Mouse (Mus musculus): ENCODE measurements around the gene Cavin4.

The Cavin4 gene

DNA sequence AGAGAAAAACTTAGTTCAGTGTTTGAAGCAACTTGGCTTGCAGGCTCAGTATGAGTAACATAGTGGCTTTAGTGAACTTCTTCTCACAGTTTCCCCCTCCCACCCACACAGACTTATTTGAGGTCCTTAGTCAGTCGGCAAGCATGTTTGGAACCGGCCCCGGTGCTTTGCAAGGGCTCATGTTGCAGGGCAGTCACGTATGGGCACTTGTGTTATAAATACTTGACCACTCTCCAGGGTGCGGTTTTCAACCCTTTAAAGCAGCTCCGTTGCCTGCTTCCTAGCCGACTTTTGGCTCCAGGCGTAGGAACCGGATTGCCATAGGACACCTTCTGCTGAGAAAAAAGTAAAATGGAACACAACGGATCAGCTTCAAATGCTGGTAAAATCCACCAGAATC, at the start of gene Cavin4:
Gene Cavin4, plus strand, starts transcription at position 244 of the 400 bp plus-strand sequence.
- no peak for DNase-seq (ENCODE audit: low spot score)

DNA sequence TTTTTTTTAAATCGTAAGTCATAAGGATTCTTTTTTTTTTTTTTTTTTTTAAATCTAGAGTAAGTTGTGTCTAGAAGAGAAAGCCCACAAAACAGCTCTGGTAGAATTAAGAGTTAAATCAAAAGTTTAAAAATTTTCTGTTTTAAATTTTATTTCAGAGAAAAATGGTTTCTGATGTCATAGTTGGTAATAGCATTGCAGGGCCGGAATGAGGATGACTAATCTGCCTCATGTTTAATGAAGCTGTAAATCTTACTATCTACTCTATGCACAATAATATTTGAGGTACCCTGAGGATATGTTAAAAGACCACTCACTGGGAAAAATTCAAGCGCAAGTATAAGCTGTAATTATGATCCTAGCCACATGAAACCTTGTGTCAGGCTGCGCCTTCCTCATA, 47.8 kb upstream of the Cavin4 start:
- no peak for DNase-seq (ENCODE audit: low spot score)

DNA sequence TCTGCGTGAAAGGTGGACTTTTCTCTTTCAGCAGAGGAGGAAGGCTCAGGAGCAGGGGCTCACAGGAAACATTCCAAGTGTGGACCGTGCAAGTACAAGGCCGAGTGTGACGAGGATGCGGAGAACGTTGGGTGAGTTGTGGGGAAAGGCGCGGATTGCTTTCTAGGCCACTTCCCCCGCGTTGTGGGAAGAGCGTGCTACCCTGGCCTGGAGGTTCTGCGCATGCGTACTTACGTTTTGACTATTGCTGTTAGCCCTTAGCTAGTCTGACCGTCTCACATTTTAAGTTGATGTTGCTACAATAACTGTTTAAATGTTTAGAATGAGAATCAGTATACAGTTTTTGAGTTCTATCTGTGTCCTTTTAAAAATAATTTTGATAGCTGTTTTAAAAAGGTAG, 46.1 kb upstream of the Cavin4 start:
- no peak for DNase-seq (ENCODE audit: low spot score)

DNA sequence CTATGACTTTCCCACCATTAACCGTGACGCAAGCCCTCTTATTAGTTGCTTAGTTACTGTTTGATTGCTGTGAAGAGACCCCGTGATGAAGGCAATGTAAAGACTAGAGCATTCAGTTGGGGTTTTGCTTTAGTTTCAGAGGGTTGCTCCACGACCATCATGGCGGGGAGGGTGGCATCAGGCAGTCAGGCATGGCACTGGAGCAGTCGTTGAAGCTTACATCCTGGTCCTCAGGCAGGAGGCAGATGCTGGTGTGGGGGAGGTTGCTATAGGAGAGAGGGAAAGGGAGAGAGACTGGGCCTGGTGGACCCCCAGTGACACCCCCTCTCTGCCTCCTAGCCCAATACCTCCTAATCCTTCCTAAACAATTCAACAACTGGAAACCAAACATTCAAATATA, 43.2 kb upstream of the Cavin4 start:
- DNase-seq (ENCODE audit: low spot score) = no peak

DNA sequence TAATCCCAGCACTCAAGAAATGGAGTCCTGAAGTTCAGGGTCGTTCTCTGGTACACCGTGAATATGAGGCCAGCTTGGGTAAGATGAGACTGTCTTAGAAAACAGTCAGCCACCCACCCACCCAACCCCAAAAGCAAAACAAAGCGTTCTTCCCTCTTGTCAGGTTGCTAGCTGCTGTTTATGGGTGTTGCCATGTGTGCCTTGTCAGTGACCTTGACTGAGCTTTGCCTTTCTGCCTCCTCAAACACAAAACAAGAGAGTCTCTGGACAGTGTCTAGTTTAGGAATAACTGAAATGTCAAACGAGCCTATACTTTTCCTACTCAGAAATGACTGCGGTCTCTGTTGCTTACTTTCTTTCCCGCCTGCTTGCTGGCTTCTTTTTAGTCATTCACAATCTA, 41.1 kb upstream of the Cavin4 start:
- no peak for DNase-seq (ENCODE audit: low spot score)

DNA sequence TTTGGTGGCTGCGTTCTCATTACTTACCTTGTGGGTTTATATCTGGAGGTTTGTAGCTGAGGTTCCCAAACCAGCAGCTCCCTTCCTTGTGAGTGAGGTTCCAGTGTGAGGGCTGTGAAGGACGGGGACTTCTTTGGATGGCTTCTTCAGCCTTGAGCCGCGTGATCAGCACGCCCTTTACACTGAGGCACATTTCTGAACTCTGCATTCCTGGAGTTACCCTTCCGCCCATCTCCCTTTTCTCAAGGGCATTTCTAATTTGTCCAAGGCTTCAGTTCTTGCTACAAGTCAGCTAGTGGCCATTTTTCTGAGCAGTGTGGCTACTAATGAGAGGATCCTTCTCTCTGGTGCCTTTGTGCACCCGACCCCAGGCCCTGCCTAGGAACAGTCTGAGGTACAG, 40.4 kb upstream of the Cavin4 start:
- DNase-seq (ENCODE audit: low spot score) = no peak

DNA sequence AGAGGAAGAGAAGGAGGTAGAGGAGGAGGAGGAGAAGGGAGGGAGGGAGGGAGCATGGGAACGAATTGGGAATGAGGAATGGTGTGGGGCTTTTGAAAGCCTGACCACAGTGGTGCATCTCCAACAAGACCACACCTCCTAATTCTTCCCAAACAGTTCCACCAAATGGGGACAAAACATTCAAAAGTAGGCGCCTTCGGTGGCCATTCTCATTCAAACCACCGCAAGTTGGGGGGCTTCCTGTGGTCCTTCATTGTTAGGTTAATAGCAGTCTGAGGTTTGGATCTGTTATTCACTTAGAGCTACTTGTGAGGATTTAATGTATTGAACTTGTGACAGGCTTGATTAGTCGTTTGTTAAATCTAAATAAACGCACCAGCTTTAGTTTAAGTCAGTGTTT, 38.4 kb upstream of the Cavin4 start:
- DNase-seq (ENCODE audit: low spot score) = no peak

DNA sequence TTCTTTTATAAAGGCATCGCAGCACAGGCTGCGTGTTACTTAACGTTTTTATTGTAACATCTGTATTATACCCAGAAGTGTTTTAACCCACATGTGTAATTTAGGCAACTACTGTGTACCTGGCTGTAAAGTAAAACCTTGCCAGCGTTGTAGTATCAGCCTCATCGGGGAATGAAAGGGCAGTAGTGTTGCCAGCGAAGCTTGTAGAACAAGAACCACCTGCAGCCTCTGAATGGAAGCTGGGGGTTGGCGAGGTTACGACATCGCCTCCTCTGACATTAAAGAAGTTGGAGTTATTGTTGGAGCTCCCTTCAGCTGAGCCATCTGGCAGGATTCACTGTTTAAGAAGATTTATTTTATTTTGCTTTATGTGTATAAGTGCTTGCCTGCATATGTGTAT, 37.5 kb upstream of the Cavin4 start:
- no peak for DNase-seq (ENCODE audit: low spot score)

DNA sequence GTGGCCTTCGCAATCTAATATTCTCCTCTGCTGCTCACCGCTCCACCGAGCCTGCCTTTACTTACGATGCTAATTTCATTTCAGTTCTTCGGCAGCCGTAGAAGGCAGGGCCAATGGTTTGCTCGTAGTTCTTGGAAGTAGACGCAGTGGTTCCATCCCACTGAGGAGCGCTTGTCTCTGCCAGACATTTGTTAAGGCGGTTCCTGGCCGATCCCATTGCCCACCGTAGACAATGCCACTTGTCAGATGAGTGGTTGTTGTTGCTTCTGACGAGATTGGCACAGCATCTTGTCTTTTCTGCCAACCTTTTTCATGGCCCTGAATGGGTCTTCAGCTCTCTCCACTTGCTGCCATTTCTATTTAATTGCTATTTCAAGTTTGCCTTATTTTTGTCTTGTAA, 33.9 kb upstream of the Cavin4 start:
- DNase-seq (ENCODE audit: low spot score) = no peak

DNA sequence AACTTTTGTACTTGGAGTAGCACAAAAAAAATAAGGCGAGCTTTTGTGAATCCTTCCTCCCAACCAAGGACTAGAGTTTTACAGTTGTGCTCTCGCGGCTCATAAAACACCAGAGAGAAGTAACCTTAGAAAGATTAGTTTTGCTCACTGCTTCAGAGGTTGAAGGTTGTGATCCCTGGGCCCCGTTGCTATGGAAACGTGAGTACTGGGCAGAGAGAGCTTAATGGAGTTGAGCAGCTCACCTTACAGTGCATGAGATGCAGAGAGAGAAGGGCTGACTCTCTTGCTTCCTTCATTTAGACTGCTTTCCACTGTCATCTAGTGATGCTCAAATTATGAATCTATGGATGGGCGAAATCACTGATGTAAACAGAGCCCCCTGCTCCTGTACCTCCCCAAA, 29.8 kb upstream of the Cavin4 start:
- DNase-seq (ENCODE audit: low spot score) = no peak

DNA sequence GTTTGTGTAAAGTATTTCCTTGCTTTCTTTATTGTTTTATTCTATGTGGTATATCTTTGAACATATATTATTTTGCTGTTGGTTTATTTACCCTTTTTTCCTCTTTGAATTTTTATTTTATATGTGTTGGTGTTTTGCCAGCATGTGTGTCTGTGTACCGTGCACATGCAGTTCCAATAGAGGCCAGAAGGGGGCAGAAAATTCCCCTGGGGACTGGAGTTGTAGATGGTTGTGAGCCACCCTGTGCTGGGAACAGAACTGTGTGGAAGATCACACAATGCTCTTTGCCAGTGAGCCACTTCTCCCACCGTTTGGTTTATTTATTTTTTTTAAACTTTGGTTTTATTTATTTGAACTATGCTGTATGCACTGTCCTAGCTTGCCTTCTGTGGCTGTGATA, 29.3 kb upstream of the Cavin4 start:
- no peak for DNase-seq (ENCODE audit: low spot score)

DNA sequence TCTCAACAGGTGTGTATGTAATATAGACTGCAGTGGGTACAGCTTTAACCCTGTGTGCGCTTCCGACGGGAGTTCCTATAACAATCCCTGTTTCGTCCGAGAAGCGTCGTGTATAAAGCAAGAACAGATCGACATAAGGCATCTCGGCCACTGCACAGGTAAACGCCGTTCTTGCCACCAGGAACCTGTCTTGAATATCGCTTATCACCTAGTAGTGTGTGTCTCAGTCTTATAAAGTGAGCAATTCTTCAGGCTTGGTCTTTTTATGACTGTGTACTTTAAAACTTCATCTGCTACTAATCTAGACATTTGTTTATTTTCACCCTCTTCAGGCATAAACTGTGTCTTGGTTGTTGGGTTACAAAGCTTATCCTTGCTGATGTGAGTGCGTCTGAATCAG, 26.5 kb upstream of the Cavin4 start:
- DNase-seq (ENCODE audit: low spot score) = no peak

DNA sequence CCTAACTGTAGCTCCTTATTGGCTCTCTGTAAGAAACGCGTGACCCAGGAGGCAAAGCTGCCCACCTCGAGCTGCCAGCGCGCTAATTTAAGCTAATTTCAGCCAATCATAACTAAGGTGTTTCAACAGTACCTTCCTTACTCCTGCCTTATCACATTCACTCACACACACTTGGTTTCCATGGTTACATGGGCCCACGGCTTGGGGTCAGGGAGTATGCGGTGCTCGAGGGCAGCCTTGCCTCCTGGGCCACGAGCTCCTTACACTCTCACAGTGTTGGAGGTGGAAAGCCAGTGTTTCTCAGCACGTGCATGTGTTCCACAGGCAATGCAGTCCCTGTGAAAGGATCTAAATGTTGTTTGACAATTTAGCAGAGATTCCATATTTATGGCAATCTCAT, 25.2 kb upstream of the Cavin4 start:
- DNase-seq (ENCODE audit: low spot score) = no peak

DNA sequence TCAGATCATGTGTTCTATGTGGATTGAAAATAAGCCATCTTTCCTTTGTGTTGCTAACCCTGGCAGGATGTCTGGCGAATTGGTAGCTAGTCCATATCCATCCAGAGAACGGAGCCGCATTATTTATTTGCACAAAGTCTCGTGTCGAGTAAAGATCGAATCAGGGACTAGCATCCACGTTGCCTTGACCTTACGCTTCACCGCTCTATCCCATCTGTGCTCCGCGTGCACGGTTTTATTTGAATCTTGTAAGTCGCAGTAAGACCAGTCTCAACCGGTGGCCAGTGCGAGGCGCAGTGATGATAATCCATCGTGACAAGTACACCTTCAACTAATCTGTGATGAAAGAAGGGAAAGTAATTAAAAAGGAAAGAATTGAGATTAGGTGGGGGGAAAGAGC, 23.8 kb upstream of the Cavin4 start:
- no peak for DNase-seq (ENCODE audit: low spot score)

DNA sequence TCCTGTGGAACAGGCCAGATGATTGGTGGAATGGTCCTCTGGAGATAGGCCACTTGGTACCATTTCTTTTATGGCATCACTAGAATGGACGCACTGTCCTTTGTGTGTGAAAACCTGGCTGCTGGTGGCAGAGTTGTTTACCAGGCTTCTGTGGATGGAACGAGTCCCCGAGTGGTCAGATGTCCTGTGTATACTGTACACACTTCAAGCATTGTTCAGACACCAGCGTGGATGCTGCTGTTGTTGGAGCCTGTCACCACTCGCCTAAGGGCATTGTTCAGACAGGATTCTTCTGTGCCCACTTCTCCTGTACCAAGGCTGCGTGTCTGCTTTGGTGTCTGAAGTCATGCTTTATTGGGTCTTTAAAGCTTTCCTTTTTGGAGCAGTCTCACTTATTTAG, 19.5 kb upstream of the Cavin4 start:
- DNase-seq (ENCODE audit: low spot score) = no peak

DNA sequence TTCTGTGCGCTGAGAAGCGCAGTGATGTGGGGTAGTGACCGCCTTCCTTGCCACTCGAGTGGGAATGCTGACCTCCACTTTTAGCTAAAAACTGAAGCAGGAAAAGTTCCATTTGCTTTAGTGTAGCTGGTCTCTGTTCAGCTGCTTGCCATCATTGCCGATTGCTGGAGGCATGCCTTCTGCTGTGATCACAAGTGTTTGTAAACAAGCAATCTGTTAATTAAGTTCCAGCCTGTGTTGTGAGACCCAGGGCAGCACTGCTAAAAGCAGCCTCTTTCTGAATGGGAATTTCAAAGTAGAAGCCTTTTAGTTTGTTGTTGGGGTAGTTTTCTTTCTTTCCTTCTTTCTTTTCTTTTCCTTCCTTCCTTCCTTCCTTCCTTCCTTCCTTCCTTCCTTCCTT, 17.2 kb upstream of the Cavin4 start:
- no peak for DNase-seq (ENCODE audit: low spot score)

DNA sequence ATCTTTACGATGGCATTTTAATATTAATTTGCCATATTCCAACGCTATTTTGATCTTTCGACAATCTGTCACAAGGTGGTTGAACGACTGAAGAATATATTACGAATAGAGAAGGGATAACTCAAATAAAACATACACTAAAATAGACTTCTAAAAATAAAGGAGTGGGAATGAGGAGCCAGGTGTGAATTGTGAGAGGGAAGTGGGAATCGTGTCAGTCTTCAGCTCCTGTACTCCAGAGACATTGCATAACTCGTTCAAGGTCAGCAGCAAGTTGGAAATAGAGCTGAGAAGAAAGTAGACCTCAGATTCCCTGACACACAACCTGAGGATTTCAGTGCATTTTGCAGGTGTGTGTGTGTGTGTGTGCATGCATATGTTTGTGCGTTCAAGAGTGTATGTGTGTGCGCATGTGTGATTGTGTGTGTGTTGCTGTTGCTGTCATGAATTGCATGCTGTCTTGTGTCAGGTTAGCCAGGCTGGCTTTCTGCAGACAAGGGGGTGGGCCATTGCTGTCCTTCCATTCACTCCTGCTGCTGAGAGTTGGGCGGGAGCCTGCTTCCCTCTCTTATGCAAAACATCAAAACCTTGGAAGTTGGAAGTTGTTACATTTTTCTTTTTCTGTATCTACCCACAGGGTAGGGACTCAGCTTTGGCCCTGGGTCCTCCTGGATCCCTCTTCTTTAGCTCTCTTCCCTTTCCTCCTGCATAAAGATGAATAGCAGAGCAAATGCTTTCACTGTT, 12.5 kb upstream of the Cavin4 start:
- no peak for DNase-seq (ENCODE audit: low spot score)

DNA sequence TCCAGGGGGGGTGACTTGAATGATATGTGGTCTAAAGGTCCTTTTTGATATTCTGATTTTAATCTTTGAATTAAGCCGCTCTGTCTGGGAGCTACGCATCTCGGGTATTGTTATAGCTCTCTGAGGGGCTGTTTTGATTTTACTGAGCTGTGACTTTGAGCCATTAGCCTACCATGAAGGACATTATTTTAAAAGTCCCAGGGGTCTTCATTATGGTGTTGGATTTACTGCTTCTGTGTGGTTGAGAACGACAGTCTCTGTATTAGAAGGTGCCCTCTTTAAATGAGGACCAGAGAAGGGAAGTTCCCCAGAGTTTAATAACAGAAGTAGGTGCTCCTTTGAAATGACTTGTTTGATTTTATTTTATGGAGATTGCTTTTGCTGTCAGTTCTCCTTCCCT, 9.2 kb upstream of the Cavin4 start:
- DNase-seq (ENCODE audit: low spot score) = no peak

DNA sequence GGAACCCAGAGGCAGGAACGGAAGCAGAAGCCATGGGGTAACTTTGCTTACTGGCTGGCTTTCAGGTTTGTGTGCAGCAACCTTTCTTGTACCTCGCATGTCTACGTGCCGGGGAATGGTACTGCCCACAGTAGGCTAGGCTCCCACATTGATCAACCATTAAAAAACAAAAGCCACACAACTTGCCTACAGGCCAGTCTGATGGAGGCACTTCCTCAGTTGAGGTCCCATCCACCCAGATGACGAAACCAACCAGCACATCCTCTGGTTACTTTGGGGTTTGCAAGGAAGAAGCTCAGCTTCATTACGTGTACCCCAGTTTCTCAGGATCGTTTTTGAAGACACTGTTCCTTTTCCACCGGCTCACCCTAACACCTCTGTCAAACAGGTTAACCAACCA, 6.8 kb upstream of the Cavin4 start:
- DNase-seq (ENCODE audit: low spot score) = no peak

DNA sequence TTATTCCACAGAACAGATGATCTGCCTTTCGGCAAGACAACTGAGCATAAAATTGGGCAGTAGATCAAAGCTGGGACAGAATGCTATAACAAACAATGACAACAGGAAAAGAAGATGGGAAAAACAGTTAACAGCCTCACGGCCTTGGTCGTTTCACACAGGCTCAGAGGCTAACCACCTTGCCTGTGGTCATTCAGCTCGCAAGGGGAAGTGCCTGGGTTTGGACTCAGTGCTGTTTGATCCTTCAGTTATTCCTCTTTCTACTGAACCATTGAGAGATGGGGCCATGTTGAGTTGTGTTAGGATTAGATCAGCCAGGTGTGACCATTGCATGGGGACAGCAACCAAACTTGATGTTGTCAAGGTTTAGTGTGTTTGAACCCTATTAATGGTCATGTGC, 3.2 kb upstream of the Cavin4 start:
- no peak for DNase-seq (ENCODE audit: low spot score)

DNA sequence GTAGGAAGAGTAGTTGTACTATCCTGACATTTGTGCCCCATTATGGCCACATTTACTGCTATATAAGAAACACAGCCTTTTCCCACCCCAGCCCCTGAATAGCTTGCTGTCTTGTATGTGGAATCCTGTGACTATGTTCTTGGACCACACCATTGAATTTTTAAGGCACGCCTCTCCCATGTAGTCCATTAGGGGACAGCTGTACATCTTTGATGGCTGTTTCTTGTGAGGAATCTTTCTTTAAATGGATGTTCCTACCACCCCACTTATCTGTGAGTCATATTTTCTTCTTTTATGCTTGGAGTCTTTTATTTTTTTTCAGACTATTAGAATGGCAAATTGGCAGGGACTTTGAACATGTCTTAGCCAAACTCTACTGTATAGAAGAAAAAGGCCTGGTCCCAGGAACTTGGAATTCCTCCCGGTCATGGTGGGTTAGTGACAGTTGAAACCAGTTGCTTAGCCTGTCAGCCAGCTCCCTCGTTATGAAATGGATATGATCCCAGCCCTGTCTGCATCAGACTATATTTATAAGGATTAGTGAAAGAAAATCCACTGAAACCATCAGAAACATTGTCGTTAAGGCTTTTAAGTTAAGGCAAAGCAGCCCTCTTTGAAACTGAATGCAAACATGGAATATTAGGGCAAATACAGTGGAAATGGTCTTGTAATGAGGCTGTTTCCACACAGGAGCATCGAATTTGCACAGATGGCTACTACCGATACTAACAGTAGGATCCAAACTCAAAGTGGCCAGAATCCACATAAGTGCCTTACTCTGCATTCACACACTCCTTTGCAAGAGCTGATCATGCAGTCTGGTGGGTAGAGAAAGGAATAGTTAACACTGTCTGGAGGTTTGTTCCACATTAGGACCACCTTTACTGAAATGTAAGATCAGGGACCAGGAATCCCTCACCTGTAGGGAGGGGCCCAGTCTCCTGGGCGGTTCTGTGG, 2.4 kb upstream of the Cavin4 start:
- no peak for DNase-seq (ENCODE audit: low spot score)

DNA sequence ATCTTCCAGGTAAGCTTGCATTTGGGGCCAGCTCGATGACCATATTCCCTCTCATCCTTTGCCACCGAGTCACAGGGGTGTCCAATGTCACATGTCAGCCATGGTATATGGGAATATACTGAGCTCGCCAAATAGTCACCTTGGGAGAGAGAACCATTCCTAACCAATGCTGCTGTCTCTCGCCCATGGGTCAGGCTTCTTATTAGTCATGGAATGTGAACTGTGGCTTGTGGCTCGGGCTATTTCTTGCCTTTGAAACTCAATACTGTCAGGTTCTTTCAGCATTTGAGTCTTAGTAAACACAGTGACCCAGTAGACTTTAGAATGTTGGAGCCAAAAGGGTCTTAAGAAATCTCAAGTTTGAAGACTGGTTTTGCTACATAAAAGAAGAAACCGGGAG, 707 bp downstream of the Cavin4 start:
- DNase-seq (ENCODE audit: low spot score) = no peak

DNA sequence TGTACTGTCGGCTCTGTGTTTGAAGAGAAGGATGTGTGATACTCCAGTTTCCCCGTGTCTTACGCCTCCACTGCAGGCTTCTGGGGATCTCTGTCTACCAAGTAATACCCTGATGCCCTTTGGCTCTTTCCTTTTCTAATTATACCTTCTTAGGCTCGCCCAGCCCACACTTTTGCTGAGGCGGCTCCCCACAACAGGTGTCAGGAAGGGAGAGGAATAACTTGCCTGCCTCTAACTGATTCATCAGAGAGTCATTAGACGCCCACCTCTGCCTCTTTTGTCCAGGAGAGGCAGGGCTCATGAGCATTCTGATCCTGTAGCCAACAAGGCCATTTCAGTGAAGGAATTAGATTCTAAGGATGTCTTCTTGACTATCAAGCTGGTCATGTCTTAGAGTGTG, 4.0 kb downstream of the Cavin4 start:
- DNase-seq (ENCODE audit: low spot score) = no peak

DNA sequence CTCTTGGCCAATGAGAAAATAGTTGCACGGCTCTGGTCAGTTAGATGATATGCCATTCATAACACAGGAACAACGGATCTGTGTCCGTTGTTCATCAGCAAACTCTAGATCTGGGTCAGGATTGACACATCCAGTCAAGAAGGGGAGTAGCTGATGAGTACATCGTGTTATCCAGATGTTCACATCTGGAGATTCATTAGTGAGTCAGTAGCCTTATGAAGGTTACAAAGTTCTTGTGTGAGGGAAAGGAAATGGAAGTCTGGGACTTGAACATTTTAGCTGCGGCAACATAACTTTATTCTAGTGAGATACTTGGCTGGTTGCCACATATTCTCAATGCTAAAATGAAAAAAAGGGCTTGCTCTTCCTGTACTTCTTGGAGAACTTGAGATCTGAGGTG, 9.6 kb downstream of the Cavin4 start:
- DNase-seq (ENCODE audit: low spot score) = no peak

All from ovary, postnatal 14 days (tissue).